Mouse (Mus musculus) embryo, embryonic 11 days (tissue): ENCODE measurements around the gene Pde7b.

Source experiments
- DNase-seq: peaks from one replicate; pipeline ENCODE4 v3.0.0-alpha.2; 2015

The Pde7b gene

DNA sequence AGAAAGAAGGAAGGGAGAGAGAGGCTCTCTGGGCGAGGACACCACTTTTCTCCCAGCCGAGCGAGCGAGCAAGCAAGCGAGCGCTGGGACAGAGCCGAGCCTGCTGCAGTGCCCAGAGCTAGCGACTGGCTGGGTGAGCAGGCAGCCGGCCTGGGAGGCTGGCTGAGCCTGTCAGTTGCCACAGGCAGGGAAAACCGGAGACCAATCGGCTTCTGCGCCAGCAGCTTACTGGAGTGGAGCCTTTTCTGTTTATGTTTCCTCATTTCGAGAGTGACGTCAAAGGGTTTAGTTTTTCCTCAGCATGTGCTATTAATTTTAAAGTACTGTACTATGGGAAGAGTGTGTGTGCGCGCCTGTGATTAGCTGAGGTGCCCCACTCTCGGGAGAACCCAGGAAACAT lies at the start of gene Pde7b:
TSS of gene Pde7b (minus strand) at position 173 of the 400 bp plus-strand sequence.
- DNase-seq: peak; percentile 89

DNA sequence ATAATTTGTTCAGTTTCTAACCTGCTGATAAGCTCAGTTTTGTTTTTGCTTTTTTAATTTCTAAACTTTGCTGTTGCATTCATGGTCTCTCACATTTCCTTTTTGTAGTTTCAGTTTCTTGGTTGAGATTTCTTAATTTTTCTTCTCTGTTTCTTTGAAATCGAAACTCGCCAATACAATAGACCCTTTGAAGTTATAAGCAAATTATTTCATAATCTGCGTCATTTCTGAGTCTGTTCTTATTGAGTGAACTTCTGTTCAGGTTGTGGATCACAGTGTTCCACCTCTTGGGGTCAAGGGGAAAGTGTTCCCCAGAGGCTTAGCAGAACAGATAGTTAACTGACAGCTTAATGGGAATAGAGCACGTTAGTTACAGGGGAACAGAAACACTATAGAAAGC lies 47.2 kb upstream of the Pde7b start:
- DNase-seq: no peak

DNA sequence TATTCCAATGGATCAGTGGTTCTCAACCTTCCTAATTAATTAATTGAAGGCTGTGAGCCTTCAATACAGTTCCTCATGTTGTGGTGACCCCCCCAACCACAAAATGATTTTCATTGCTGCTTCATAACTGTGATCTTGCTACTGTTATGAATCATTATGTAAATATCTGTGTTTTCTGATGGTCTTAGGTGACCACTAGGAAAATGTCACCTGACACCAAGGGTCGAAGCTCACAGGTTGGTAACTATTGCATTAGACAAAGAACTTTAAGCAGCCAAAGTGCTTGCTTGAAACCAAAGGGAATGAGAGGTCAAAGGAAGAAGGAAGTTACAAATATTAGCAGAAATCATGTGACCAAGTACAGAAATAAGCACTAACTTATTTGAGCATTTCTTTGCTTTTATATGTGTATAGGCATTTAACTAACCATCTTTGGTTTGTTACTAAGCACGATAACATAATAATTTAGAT lies 45.6 kb upstream of the Pde7b start:
- no peak for DNase-seq

DNA sequence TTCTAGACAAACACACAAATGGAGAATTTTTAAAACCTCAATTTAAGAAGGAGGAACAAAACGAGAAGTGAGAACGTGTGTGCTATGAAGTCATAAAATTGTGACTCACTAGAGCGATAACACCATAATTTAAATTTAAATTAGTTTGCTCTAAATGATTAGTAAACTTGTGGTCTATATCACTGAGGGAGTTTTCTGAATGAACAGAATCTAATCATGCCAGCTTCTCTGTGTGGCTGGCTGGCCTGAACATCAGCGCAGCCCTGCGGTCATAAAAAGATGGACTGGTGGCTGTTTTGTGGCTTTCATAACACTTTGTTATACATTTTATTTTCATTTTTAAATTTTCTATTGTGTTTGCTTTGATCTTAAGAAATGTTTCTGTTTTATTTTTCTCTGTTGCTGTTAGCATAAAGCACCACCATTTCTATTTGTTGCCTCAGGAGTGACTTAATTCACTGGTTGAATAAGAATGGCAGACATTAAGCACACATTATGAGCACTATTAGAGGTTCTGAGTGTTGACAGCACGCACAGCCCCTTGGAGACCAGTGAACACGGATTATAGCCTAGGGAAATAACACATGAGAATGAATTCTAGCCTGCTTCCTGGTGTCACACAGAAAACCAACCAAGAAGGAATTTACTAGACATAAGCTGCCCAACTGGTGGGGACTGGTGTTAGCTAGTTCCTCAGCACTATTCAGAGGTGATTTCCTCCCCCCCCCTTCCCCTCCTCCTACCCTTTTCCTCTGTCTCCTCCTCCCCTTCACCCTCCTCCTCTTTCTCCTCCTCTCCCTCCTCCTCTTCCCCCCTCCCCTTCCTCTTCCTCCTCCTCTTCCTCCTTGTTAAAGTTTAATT lies 44.9 kb upstream of the Pde7b start:
- DNase-seq: peak; percentile 13

DNA sequence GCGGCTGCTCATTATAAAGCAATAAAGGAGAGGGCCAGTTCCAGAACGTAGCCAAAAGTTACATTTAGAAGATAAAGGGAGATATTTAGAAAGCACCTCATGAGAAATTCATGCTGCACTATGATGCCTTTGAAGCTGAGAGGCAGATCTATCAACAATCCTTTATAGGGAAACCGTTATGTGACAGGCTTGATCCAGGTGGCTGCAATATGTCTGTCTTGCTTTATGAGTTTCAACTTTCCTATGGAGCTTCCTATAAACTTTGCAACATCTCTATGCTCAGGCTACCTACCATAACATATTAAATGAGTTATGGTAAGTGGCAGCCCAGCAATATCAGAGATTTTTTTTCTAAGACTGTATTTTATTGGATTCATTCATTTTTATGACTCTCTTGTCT lies 39.5 kb upstream of the Pde7b start:
- DNase-seq: no peak

- DNase-seq: no peak
These were observed 34.1 kb upstream of the Pde7b start for GRCm38 (mm10) chr10:20758939-20759338.

DNA sequence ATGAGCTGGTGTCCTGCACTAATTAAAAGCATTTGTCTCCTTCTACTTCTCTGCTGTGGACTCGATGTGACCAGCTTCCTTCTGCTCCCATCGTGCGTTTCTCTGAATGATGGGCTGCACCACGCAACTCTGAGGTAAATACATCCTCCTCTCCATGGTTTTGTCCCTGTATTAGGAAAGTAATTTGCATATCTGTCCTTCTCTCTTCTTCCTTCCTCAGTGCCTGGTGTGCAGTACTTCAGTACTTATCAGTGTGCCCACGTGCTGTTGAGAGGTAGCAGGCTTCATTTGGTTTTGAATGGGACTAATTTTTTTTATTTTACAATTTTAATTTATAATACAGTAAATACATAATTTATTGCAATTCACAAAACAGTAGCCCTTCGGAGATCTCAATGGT lies 33.4 kb upstream of the Pde7b start:
- no peak for DNase-seq

DNA sequence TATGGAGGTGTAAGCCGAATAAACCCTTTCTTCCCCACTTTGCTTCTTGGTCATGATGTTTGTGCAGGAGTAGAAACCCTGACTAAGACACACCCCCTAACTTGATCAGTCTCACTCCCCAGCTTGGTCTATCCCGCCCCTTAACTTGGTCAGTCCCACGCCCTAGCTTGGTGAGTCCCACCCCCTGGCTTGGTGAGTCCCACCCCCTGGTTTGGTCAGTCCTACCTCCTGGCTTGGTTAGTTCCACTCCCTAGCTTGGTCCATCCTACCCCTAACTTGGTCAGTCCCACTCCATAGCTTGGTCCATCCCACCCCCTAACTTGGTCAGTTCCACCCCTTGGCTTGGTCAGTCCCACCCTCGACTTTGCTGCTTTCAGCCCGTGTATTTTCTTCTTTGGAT lies 31.3 kb upstream of the Pde7b start:
- DNase-seq: no peak

- no peak for DNase-seq
These were observed 28.0 kb upstream of the Pde7b start for GRCm38 (mm10) chr10:20752883-20753282.

DNA sequence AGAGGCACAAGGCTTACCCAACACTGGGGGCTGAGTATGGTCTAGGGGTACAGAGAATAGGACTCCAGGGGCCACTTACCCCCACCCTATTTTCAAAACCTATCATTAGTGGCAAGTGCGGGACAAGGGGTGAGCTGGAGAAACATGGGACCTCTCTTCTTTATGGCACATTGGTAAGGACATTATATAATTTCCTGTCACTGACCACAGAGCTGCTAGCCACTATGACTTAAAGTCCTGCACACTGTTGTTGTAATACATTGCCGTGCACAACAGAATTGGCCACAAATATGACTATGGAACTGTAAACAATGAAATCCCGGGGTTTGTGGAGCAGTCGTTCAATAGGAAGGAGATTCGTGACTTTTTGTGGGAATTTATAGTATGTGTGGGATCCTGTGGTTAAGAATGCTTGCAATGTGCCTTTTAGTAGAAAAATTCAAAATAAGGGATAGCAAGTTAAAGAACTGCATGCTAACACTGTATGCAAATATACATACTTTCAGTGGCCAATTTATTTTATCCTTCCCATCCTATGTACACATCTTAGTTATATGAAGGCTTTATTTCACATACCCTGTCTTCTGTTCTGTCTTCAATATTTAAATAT lies 25.9 kb upstream of the Pde7b start:
- no peak for DNase-seq

DNA sequence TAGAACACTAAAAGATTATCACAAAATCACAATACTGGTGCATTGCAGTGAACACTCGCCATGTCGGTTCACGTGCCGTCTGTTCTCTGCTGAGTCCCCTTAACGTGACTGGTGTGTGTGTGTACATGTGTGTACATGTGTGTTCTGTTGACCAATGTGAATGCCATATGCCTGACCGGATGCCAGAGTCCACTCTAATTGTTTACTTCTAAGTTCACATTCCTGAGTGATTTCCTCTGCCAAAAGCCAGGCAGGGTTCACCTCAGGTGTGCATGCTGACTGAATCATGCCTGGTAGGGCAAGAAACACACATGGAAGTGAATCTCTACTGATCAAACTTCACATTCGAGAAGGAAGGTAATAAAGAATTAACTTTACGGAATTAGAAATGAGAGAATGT lies 24.1 kb upstream of the Pde7b start:
- DNase-seq: no peak

DNA sequence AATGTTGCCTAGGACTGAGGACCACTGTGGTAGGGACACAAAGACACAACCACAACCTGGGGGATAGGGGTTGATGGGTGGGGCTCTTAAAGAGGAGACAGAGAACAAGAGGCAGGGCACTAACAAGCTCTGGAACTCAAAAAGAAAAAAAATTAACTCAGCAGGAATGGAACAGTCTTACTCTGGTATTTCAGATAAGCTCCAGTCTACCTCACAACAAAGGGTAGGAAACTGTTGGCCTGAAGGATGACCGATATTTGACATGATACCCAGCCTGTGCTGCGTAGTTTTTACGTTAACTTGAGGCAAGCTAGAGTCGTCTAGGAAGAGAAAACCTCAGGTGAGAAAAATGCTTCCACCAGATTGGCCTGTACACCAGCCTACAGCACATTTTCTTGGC lies 22.4 kb upstream of the Pde7b start:
- no peak for DNase-seq

DNA sequence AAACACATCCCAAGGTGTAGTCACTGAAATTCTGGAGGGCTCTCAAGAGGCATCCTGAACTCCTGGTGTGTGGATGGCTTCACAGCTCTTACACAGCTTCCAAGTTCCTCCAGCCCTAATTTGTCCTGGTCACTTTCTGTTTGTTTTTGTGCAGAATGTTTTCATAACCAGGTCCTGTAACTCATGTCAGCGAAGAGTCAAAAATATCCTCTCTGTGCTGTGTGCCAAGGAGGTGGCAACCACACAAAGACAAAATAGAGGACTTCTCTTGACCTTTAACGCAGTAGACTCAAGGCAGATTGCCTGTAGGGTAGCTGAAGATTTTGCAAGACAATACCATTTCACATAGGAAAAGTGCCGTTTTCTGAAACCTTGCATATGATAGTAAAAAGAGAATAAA lies 14.9 kb upstream of the Pde7b start:
- no peak for DNase-seq

DNA sequence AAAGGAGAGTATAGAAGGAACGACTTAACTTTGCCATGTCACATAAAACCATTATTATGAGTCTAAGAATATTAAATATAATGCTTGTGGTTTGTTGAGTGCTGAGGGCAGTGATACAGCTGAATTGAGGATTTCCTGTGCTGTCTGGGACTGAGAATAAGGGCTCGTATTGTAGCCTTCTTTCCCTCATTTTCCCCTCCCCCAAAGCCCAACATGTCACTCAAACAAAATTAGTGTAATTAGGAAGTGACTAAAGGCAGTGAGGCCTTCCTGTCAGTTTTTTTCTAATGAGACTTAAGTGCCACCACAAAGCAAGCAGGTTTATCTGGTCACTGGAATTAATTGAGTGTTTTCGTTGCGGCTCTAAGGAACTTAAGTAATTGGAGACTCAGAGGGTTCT lies 12.3 kb upstream of the Pde7b start:
- peak; percentile 37 for DNase-seq

- DNase-seq: no peak
These were observed 11.0 kb upstream of the Pde7b start for GRCm38 (mm10) chr10:20735775-20736449.

DNA sequence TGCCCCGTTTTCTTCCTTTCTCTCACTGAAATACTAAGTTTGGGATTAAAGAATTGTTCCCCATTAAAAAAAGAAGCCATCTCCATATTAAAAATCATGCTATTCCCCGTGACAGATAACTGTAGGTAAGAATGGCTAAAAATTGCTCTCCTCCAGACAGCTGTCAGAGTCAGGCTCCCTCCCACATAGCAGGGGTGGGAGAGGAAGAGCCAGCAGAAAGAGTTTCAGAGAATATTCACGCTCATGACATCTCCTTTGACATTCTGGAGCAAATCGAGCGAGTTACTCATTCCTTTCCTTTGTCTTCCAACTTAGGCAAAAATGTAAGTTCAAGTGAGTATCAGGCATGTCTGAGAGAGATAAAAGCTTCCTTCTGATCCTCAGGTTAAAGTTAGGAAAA lies 8.7 kb upstream of the Pde7b start:
- DNase-seq: no peak

DNA sequence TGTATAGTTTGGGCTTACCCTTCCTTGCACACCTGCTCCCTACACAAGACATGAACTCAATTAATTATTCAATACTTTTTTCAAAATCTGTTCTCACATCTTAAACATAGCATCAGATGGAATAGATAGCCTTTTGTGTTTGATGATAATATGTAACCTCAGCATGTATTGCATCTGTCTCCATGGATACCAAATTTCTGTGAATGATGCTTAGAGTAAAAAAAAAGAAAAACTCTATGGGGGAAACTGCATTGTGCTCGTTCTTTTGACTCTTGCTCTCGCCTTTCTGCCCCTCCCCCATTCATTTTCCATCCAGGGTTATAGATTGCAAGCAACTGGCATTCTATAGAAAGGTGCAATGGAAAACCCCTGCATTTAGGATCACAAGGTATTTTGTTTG lies 7.3 kb upstream of the Pde7b start:
- no peak for DNase-seq

- no peak for DNase-seq
These were observed 5.2 kb upstream of the Pde7b start for GRCm38 (mm10) chr10:20730034-20730433.

DNA sequence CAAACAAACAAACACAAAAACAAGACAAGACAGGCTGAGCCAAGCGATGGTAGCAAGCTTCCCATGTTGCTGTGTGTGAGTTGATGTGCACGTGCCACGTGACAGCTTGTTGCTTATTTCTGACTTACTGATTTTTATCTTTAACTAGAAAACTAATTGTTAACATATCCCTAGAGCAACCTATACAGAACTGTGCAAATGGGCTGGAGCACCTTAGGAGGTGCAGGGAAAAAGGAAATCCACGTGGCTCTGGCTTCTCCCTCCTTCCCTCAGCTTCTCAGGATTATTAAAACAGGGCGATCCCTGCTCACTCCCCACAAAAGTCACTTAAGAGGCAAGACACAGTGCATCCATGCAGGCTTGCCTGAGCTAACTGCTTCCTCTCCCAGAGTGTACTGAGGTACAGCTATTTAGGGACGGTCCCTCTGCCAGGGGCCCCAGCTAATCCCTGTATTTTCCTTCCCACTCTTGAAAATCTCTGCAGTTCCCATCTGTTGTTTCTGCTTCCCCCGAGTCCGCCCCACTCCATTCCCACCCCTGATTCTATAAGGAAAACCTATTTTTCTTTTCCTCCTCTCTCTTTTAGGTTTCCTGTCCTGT lies 606 bp upstream of the Pde7b start:
- no peak for DNase-seq

- DNase-seq: peak; percentile 27
These were observed 427 bp downstream of the Pde7b start for GRCm38 (mm10) chr10:20724451-20724850.

- DNase-seq: peak; percentile 22
These were observed 916 bp downstream of the Pde7b start for GRCm38 (mm10) chr10:20723962-20724361.

DNA sequence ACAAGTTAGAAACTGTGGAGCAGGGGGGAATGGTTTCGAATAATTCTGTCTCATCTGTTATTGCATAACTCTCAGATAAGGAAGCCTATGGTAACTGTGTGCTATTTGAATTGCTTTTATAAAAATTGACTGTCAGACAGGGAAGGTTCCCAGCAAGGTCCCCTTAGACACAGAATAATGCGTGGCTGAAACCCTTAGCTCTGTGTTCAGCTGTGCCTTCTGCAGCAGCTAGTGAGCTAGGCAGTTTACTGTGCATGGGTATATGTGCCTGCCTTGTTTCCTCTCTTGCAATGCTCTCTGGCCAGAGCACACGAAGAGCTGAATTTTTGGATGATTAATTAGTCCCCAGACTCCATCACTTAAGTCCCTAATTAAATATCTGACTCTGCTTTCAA lies 1.4 kb downstream of the Pde7b start:
- peak; percentile 45 for DNase-seq
